Mouse (Mus musculus) MEL (cell line): ENCODE measurements around the gene Cyth3. TPM values are rescaled to one million over a fixed set of nuclear protein-coding genes. Genes with fewer than 3 reads are reported as not detected.

Source experiments
- DNase-seq: peaks from one replicate; pipeline ENCODE4 v3.0.0; 2011; ENCODE audit warnings: low read depth, low spot score
- H3K27ac ChIP-seq: 2 replicates; pipeline ENCODE4 v1.5.1; 2012; ENCODE audit warnings: low read depth, mild to moderate bottlenecking, control low read depth, low read length, moderate library complexity; ENCODE audit not compliant: control insufficient read depth
- H3K27me3 ChIP-seq, 2 experiments: fragments of 150-350 bp in 1 of 2; sonication (generic) in 1 of 2; 2 replicates each; pipeline ENCODE4 v1.6.1; 2012; ENCODE audit warnings: low read length in 2 of 2, mild to moderate bottlenecking in 2 of 2, improper control_type of control experiment in 1 of 2, moderate library complexity in 1 of 2; ENCODE audit not compliant: insufficient read depth in 2 of 2, control insufficient read depth in 1 of 2
- H3K36me3 ChIP-seq, 2 experiments: 2 replicates each; pipeline ENCODE4 v1.6.1; 2012 to 2014; ENCODE audit warnings: low read length in 2 of 2, improper control_type of control experiment in 1 of 2, inconsistent platforms in 1 of 2, mild to moderate bottlenecking in 1 of 2; ENCODE audit not compliant: insufficient read depth in 2 of 2, control insufficient read depth in 1 of 2
- H3K4me1 ChIP-seq, 2 experiments: fragments of 150-350 bp in 1 of 2; sonication (generic) in 1 of 2; 2 replicates each; pipeline ENCODE4 v1.6.1; 2012; ENCODE audit warnings: low read length in 2 of 2, improper control_type of control experiment in 1 of 2, mild to moderate bottlenecking in 1 of 2; ENCODE audit not compliant: insufficient read depth in 2 of 2, control insufficient read depth in 1 of 2
- H3K4me3 ChIP-seq, 2 experiments: fragments of 150-350 bp in 1 of 2; sonication (generic) in 1 of 2; 2 replicates each; pipeline ENCODE4 v1.5.1; 2012; ENCODE audit warnings: low read depth in 2 of 2, low read length in 2 of 2, mild to moderate bottlenecking in 2 of 2, moderate library complexity in 2 of 2, control low read depth in 1 of 2, improper control_type of control experiment in 1 of 2; ENCODE audit not compliant: control insufficient read depth in 1 of 2, insufficient read depth in 1 of 2
- H3K79me2 ChIP-seq: 2 replicates; pipeline ENCODE4 v1.6.1; 2012; ENCODE audit warnings: mild to moderate bottlenecking, low read length, moderate library complexity; ENCODE audit not compliant: control insufficient read depth, poor library complexity, insufficient read depth
- H3K9ac ChIP-seq: 2 replicates; pipeline ENCODE4 v1.6.1; 2012; ENCODE audit warnings: low read depth, mild to moderate bottlenecking, control low read depth, low read length, moderate library complexity; ENCODE audit not compliant: control insufficient read depth, poor library complexity, severe bottlenecking
- H3K9me3 ChIP-seq: fragments of 150-350 bp; sonication (generic); replicated peaks from 2 replicates; pipeline ENCODE4 v1.6.1; 2012; ENCODE audit warnings: mild to moderate bottlenecking, low read length, improper control_type of control experiment, moderate library complexity; ENCODE audit not compliant: insufficient read depth
- CTCF ChIP-seq, 3 experiments: IDR thresholded peaks in 2 of 3; conservative IDR thresholded peaks in 1 of 3; 2 replicates each; pipeline ENCODE4 v1.5.1; 2011 to 2012; ENCODE audit warnings: low read length in 3 of 3, low read depth in 2 of 3, mild to moderate bottlenecking in 2 of 3, improper control_type of control experiment in 1 of 3, inconsistent platforms in 1 of 3, mixed read lengths in 1 of 3, moderate library complexity in 1 of 3; ENCODE audit not compliant: control insufficient read depth in 1 of 3, insufficient read depth in 1 of 3, poor library complexity in 1 of 3, severe bottlenecking in 1 of 3
- ETS1 ChIP-seq: IDR thresholded peaks from 2 replicates; pipeline ENCODE4 v1.6.1; 2012; ENCODE audit warnings: low read depth, mild to moderate bottlenecking, inconsistent platforms, low read length, improper control_type of control experiment, moderate library complexity
- GABPA ChIP-seq: IDR thresholded peaks from 2 replicates; pipeline ENCODE4 v1.6.1; 2012; ENCODE audit warnings: low read depth, mild to moderate bottlenecking, inconsistent platforms, low read length, improper control_type of control experiment, moderate library complexity
- JUND ChIP-seq: IDR thresholded peaks from 2 replicates; pipeline ENCODE4 v1.6.1; 2011; ENCODE audit warnings: low read depth, mild to moderate bottlenecking, improper control_type of control experiment, low read length
- MAX ChIP-seq: IDR thresholded peaks from 2 replicates; pipeline ENCODE4 v1.6.1; 2011; ENCODE audit warnings: low read length, improper control_type of control experiment
- MAZ ChIP-seq: IDR thresholded peaks from 2 replicates; pipeline ENCODE4 v1.6.1; 2012; ENCODE audit warnings: low read depth, mild to moderate bottlenecking, inconsistent platforms, low read length, improper control_type of control experiment
- MXI1 ChIP-seq: IDR thresholded peaks from 2 replicates; pipeline ENCODE4 v1.6.1; 2011; ENCODE audit warnings: mild to moderate bottlenecking, low read depth, low read length, improper control_type of control experiment
- MYB ChIP-seq: IDR thresholded peaks from 2 replicates; pipeline ENCODE4 v1.6.1; 2011; ENCODE audit warnings: mild to moderate bottlenecking, low read depth, low read length, improper control_type of control experiment
- NRF1 ChIP-seq: IDR thresholded peaks from 2 replicates; pipeline ENCODE4 v1.6.1; 2014; ENCODE audit warnings: low read depth, mild to moderate bottlenecking, inconsistent platforms, low read length, improper control_type of control experiment, moderate library complexity; ENCODE audit not compliant: poor library complexity, insufficient read depth, severe bottlenecking
- POLR2A ChIP-seq, 2 experiments: IDR thresholded peaks; 2 replicates each; pipeline ENCODE4 v1.6.1; 2011 to 2012; ENCODE audit warnings: low read length in 2 of 2, mild to moderate bottlenecking in 2 of 2, control low read depth in 1 of 2, improper control_type of control experiment in 1 of 2, low read depth in 1 of 2, moderate library complexity in 1 of 2; ENCODE audit not compliant: control insufficient read depth in 1 of 2, insufficient read depth in 1 of 2, poor library complexity in 1 of 2
- RCOR1 ChIP-seq: IDR thresholded peaks from 2 replicates; pipeline ENCODE4 v1.6.1; 2012; ENCODE audit warnings: low read depth, mild to moderate bottlenecking, inconsistent platforms, low read length, improper control_type of control experiment
- SMC3 ChIP-seq: IDR thresholded peaks from 2 replicates; pipeline ENCODE4 v1.6.1; 2011; ENCODE audit warnings: low read depth, low read length, improper control_type of control experiment
- TCF12 ChIP-seq: IDR thresholded peaks from 2 replicates; pipeline ENCODE4 v1.6.1; 2014; ENCODE audit warnings: low read depth, mild to moderate bottlenecking, inconsistent platforms, low read length, improper control_type of control experiment, moderate library complexity
- ZMIZ1 ChIP-seq: IDR thresholded peaks from 2 replicates; pipeline ENCODE4 v1.6.1; 2012; ENCODE audit warnings: low read depth, mild to moderate bottlenecking, inconsistent platforms, low read length, improper control_type of control experiment, moderate library complexity
- polyA plus RNA-seq, 2 experiments: library from polyadenylated mRNA; stranded (reverse) in 1 of 2; unstranded in 1 of 2; fragments of >175 nt in 1 of 2; fragments of >200 nt in 1 of 2; gene quantifications; 2 replicates each; pipeline versions ENCODE4 v1.2.1 to v1.2.4; 2012; ENCODE audit warnings: low replicate concordance in 2 of 2, low read depth in 1 of 2; ENCODE audit not compliant: insufficient read length in 2 of 2, insufficient read depth in 1 of 2, missing spikeins in 1 of 2
- total RNA-seq: library from RNA; depleted of rRNA; stranded (reverse); fragments of 300-350 nt; gene quantifications from 2 replicates; pipeline ENCODE4 v1.2.3, GENCODE M21; 2012

Cyth3 gene
- total and polyA plus RNA-seq, 3 experiments, result 41.1 to 44.9 TPM; not detected in 1

DNA sequence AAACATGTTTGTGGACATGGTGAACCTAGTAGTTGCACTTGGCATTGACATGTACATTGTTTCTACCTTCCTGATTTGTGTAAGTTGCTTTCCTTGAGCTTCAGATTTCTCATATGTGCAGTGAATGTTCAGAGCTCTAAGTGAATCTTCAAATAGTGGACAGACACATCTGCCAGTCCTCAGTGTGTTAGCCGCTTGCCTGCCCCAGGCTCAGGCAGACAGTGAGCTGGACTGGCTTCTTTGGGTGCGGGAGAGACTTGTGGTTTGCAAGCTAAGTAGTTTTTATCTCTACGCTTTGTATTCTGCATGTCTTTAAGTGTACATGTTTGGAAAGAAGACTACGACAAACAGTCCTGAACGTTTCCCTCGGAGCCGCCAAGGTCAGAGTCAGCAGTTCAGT lies 13.9 kb downstream of the Cyth3 start:
- Histone ChIP-seq H3K4me3 (no peak overlapping the region), H3K9ac (no peak overlapping the region), H3K9me3 (no peaks in the 10 kb centered on the region), H3K4me1 (peaks cover 33 to 56% of the 10 kb centered on the region in 2 experiments), H3K36me3 (peaks cover 0 to 67% of the 10 kb centered on the region in 2 experiments; a peak in 2 of 4 replicates), H3K27ac (no peak overlapping the region; the same call in 1 of the 2 replicates), H3K79me2 (peaks cover 51% of the 10 kb centered on the region), H3K27me3 (no peaks in the 10 kb centered on the region)
- no peak for TF ChIP-seq JUND
- TF ChIP-seq MYB, result no peak
- DNase-seq, result peak; percentile 24

DNA sequence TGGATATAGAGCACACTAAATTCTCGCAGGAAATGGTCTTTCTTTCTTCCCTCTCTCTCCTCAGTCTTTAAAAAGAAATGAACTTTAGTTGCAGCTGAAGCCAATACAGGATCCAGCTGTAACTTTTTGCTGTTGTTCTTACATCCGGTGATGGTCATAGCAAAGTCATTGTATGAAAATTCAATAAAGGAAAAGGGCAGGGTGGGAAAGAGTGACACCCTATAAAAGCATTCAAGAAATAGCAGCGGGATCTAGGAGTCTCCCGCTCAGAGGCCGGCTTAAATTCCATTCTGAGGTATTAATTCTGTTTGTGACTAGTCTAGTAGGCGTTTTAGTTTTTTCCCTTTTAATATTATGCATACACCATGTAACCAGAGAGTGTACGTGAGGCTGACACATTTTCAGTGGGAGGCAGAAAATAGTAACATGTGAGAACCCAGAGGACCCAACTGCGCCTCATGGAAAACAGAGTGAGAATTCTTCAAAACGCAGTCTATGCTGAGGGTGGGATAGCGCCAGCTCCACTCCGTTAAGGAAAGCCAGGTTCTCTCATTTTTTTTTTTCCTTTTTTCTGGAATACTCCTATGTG lies 15.7 kb downstream of the Cyth3 start:
- Histone ChIP-seq H3K4me1 (peaks cover 31 to 52% of the 10 kb centered on the region in 2 experiments), H3K27me3 (no peaks in the 10 kb centered on the region), H3K79me2 (peaks cover 47% of the 10 kb centered on the region), H3K9ac (no peak overlapping the region; the same call in 1 of the 2 replicates), H3K36me3 (peaks cover 0 to 70% of the 10 kb centered on the region in 2 experiments; a peak in 2 of 4 replicates), H3K4me3 (no peak overlapping the region), H3K9me3 (no peaks in the 10 kb centered on the region), H3K27ac (peak overlapping the region; percentile 96)
- DNase-seq, result no peak
- TF ChIP-seq MXI1 (no peak), CTCF (IDR thresholded peaks at IDR 0.05 in 2 of 3, conservative IDR thresholded peaks at IDR 0.05 in 1 of 3; ENCODE audit: control insufficient read depth in 1 of 3, insufficient read depth in 1 of 3, low read depth in 2 of 3, low read length in 3 of 3, poor library complexity in 1 of 3, severe bottlenecking in 1 of 3) (no peak), ZMIZ1 (no peak), RCOR1 (no peak), MAZ (no peak), TCF12 (no peak), MYB (no peak), MAX (no peak), SMC3 (no peak), GABPA (no peak), ETS1 (no peak), POLR2A (IDR thresholded peaks at IDR 0.05; ENCODE audit: control insufficient read depth in 1 of 2, insufficient read depth in 1 of 2, low read depth in 1 of 2, low read length in 2 of 2, poor library complexity in 1 of 2) (no peak), NRF1 (no peak)
